Mouse (Mus musculus) gonadal fat pad, adult 2 months (tissue): ENCODE measurements at regions not wholly inside any gene's neighbourhood (a gene's known extent, or its start where the extent isn't known, plus 50 kb on each side); places are given as distances from the start of the nearest gene placed in this dataset.

Source experiments
- DNase-seq: peaks from one replicate; pipeline ENCODE4 v3.0.0-alpha.2; 2012; ENCODE audit warnings: low read depth

GRCm38 (mm10) chr1:72002471-72003116 lies 209.5 kb downstream of the Mreg start:
- no peak for DNase-seq

- DNase-seq = no peak
Measured at GRCm38 (mm10) chr1:72000741-72001140, 211.4 kb downstream of the Mreg start.

- DNase-seq = no peak
Measured at GRCm38 (mm10) chr1:71996828-71997227, 215.3 kb downstream of the Mreg start.

- DNase-seq = no peak
Measured at GRCm38 (mm10) chr1:71996234-71996619, 215.9 kb downstream of the Mreg start.

DNA sequence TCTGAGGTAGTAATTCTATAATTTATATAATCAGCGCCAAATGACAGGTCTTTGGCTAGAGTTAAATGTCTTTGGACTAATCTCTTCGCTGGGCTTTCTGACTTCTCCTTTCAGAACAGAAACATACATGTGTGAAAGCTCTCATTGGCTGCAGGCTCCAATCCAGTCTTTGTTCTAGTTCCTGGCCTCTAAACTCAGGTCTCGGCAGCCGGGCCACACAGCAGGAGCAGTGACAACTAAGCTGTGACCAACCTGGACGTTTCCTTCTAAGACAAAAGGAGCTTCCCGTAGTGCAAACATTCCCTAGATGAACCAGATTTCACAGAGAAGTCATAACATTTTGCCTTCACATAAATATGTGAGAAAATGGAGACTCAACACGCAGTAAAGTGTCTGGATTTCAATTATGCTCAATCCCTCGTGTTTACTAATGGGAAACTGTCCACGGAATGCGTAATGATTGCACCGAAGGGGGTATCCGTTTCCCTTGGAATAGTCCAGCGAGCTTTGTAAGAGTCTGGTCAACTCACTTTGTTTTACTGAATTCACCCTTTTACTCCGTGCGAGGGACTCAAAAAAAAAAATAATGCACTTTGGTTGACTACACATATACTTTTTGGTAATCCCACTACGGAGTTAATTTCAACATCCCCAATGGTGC lies 216.4 kb downstream of the Mreg start:
- no peak for DNase-seq

DNA sequence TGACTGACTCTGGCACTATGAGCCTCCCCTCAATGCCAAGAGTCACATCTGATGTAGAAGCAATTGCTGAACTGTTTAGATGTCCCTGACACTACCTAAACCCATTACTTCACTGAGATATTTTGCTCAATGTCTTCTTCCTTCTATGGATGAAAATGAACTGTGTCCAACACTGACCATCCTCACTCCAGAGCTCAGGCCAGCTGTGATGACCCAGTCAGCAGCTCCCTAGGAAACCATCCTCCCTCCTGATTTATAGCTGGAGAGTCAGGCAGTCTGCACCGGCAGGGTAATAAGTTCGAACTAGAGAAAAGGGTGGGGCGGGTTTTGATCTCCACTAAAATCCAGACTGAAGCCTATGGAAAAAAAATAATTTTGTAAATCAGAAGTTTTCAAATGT lies 221.2 kb downstream of the Mreg start:
- DNase-seq = no peak

GRCm38 (mm10) chr1:71988086-71988485 lies 224.0 kb downstream of the Mreg start:
- no peak for DNase-seq

- DNase-seq = no peak
Measured at GRCm38 (mm10) chr1:71986047-71986446, 226.1 kb downstream of the Mreg start.

DNA sequence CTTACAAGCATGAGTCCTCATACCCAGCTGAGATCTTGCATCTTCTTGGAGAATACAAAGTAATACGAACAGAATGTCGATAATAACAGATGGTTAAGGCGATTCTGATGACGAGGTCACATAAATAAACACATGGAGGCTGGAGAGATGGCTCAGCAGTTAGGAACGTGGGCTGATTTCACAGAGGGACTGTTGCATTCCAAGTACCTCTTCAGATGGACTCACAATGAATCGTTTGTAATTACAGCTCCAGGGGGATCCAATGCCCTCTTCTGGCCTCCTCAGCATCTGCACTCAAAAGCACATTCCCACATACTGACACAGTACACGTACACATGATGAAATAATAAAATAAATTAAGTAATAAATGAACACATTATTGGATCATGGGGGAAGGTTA lies 228.3 kb downstream of the Mreg start:
- no peak for DNase-seq

GRCm38 (mm10) chr1:71982423-71983262 lies 229.5 kb downstream of the Mreg start:
- no peak for DNase-seq

GRCm38 (mm10) chr1:71980624-71981023 lies 231.5 kb downstream of the Mreg start:
- no peak for DNase-seq

DNA sequence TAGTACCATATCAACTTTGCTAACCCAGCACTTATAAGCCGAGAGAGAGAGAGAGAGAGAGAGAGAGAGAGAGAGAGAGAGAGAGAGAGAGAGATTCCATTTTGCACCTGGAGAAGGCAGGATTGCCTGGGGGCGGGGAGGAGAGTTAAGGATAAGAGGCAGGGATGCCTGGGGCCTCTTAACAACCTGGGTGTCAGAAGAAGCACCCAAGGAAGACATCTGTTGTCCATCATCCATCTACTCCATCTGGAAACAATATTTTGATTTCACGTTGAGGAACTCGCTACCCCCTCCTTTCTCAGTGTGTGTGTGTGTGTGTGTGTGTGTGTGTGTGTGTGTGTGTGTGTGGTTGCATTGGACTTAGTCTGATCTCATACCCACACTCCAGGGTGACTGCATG lies 232.8 kb downstream of the Mreg start:
- DNase-seq = no peak

GRCm38 (mm10) chr1:71977361-71977760 lies 234.7 kb downstream of the Mreg start:
- DNase-seq = no peak

GRCm38 (mm10) chr1:71974715-71975114 lies 237.4 kb downstream of the Mreg start:
- no peak for DNase-seq

GRCm38 (mm10) chr1:71971943-71972342 lies 240.2 kb downstream of the Mreg start:
- no peak for DNase-seq

DNA sequence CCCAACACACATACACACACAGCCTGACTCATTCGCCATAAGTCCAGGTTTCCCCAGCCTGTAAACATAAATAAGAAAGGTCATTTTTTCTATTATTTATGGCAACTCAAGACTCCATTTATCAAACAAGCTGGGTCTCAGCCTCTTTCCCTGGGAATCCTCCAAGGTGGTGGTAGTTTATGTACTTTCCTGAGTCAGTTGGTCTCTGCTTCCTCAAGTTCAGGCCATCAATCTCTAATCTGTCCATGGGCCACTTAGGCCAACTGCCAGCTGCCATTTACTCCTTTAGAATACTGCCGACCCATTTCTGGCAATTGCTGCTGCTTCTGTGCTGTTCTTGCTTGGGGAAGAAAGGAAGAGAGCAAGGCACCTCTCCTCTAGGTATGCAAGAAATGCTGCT lies 241.3 kb downstream of the Mreg start:
- no peak for DNase-seq

DNA sequence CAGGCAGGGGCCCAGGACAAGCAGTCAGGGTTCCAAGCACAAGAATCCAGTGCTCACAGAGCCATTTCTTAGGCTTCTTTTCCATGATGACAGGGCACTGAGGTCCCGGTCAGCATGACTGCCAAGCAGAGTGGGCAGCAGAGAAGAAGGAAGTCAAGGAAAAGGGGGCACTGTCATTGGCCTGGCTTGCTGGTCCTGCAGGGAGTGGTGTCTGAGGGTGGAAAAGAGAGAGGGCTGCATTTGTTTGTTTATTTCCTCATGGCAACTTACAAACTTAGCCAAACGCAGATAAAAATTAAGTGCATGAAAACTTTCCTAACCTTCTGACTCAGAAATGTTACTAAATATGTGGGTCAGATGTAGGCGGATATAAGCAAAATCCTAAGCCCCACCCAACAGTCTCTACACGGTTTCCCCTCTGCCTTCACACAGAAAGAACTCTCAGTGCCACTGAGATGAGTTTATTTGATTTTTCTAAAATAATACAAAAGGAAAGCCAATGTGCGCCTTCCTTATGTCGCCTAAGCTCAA lies 244.5 kb downstream of the Mreg start:
- DNase-seq = no peak

DNA sequence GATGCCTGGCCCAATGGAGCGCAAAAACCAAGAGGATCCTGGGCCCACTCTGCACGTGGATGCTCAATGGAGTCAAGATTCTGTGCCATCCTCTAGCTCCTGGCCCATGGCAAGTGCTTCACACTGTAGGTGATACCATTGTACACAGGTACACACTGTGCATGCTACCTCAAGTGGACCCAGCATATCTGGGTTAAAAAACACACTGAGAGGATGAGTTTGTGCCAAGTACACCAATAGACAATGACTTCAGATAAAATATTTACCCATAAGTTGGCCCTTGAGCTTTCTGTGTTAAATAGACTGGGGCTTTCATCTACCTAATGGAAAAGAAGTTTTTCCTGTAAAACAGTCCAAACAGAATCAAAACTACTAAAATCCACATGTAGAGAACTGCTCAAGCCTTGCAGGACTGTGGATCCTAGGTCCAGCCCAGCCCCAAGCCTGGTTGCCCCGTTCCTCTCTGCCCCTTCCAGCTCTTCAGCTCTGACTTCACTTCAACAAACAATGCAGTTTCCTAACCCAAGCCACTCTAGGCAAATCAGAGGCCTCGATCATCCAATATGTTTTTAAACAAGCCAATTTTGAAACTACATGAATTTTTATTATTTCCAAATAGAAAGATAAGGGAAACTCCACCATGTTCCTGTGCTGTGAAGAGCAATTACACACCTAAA lies 247.5 kb downstream of the Mreg start:
- no peak for DNase-seq

GRCm38 (mm10) chr1:71956940-71957339 lies 255.2 kb downstream of the Mreg start:
- DNase-seq = no peak

- no peak for DNase-seq
Measured at GRCm38 (mm10) chr1:71955331-71955730, 256.8 kb downstream of the Mreg start.

GRCm38 (mm10) chr1:71953292-71953691 lies 258.8 kb downstream of the Mreg start:
- DNase-seq = no peak

DNA sequence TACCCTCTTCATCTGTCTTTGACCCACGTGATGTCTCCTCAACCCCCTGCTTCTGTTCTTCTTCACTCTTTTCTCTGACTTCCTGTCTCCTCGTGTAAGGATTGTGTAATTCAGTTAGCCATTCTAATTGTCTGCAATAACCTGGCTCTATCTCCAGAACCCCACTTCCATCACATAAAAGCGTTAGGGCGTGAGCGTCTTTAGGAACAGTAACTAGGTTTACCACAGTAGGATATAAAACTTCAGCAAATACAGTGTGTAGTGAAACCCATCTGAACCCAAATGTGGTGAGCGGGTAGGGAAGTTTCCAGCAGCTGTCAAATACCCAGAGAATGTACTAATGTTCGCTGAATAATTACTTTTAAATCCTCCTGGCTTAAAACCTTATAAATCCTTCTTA lies 262.6 kb downstream of the Mreg start:
- no peak for DNase-seq
